Comparison of ENCODE assay signal across 11 mouse cellular contexts in genomic region chr11:59308625-59309024, GRCm38 (mm10). TPM values are rescaled to one million over a fixed set of nuclear protein-coding genes. Genes with fewer than 3 reads are reported as not detected.
DNase-seq lines count a peak whose midpoint lies in the region; ATAC-seq and TF ChIP-seq lines count a peak whose summit lies in the region.
"Had no signal": no experiment of that assay in that cellular context is flagged by ENCODE, and none has a peak within 500 bp of the region (broad histone marks: within the 10 kb centered on the region; RNA-seq: fewer than 3 reads in every experiment).

No protein-coding gene starts in this region.

- H3K4me2 ChIP-seq in kidney, embryonic 16.5 days (replicated peaks; ENCODE audit: low read depth, low read length) = peak overlapping the region; percentile 15; the same call in 1 of the 2 replicates
- H3K4me2 ChIP-seq in embryonic facial prominence, embryonic 15.5 days (replicated peaks) = peak overlapping the region; percentile 95
- peak overlapping the region; percentile 66 for H3K4me2 ChIP-seq in intestine, embryonic 14.5 days (ENCODE audit: low read length)
- H3K4me2 ChIP-seq in myocyte (ENCODE audit: low read depth) = peak overlapping the region; percentile 87
- H3K4me2 ChIP-seq: liver, embryonic 12.5 days had no signal

- H3K27ac ChIP-seq in kidney, embryonic 16.5 days (ENCODE audit: low read length) = peak overlapping the region; percentile 52; the same call in 1 of the 2 replicates
- peak overlapping the region; percentile 53 for H3K27ac ChIP-seq in embryonic facial prominence, embryonic 15.5 days (replicated peaks)
- H3K27ac ChIP-seq in intestine, embryonic 14.5 days (ENCODE audit: low read depth) = peak overlapping the region; percentile 54; the same call in 1 of the 2 replicates
- H3K27ac ChIP-seq: liver, embryonic 12.5 days had no signal

- H3K79me2 ChIP-seq in myocyte (ENCODE audit: control insufficient read depth, insufficient read depth) = no peaks in the 10 kb centered on the region

- H3K4me1 ChIP-seq in kidney, embryonic 16.5 days (ENCODE audit: insufficient read depth, low read length) = peaks cover 52% of the 10 kb centered on the region
- peaks cover 78% of the 10 kb centered on the region for H3K4me1 ChIP-seq in embryonic facial prominence, embryonic 15.5 days
- H3K4me1 ChIP-seq in intestine, embryonic 14.5 days (replicated peaks; ENCODE audit: control insufficient read depth, insufficient read depth, low read length) = peaks cover 41% of the 10 kb centered on the region

- ATAC-seq in kidney, embryonic 16.5 days (ENCODE audit: low FRiP score, low TSS enrichment) = no peak
- ATAC-seq in embryonic facial prominence, embryonic 15.5 days (ENCODE audit: insufficient number of reproducible peaks, low FRiP score, low TSS enrichment, low read depth) = no peak
- ATAC-seq in intestine, embryonic 14.5 days (replicated peaks; ENCODE audit: low FRiP score, low TSS enrichment, low read depth) = no peak
- ATAC-seq: liver, embryonic 12.5 days had no signal

- no peak for TF ChIP-seq POLR2A in myocyte (IDR thresholded peaks at IDR 0.05; ENCODE audit: insufficient read length, low read depth)

- H3K36me3 ChIP-seq in kidney, embryonic 16.5 days (ENCODE audit: insufficient read depth, low read length) = no peaks in the 10 kb centered on the region
- H3K36me3 ChIP-seq in embryonic facial prominence, embryonic 15.5 days = no peaks in the 10 kb centered on the region
- no peaks in the 10 kb centered on the region for H3K36me3 ChIP-seq in intestine, embryonic 14.5 days (ENCODE audit: control insufficient read depth, insufficient read depth, low read length)
- H3K36me3 ChIP-seq in myocyte (ENCODE audit: control insufficient read depth, insufficient read depth) = no peaks in the 10 kb centered on the region
- H3K36me3 ChIP-seq: liver, embryonic 12.5 days had no signal

- no peaks in the 10 kb centered on the region for H3K9me3 ChIP-seq in kidney, embryonic 16.5 days (ENCODE audit: low read length)
- H3K9me3 ChIP-seq in embryonic facial prominence, embryonic 15.5 days (replicated peaks) = no peaks in the 10 kb centered on the region
- H3K9me3 ChIP-seq in intestine, embryonic 14.5 days (ENCODE audit: control insufficient read depth, low read length) = no peaks in the 10 kb centered on the region
- H3K9me3 ChIP-seq: liver, embryonic 12.5 days had no signal

- DNase-seq in kidney, adult 9 months = no peak
- DNase-seq in intestine, embryonic 14.5 days (ENCODE audit: low spot score) = no peak
- no peak for DNase-seq in frontal cortex, postnatal 25 days (ENCODE audit: low spot score in 2 of 2)
- no peak for DNase-seq in MN1 (ENCODE audit: low spot score)
- DNase-seq in right cerebral cortex, adult 18-20 months = no peak
- DNase-seq: kidney, adult 11 months had no signal

- 35% methylated on average over 6 of the region's 6 CpGs for WGBS in kidney, embryonic 16.5 days
- WGBS in embryonic facial prominence, embryonic 15.5 days = 37% methylated on average over 6 of the region's 6 CpGs
- 47% methylated on average over 6 of the region's 6 CpGs for WGBS in intestine, embryonic 14.5 days

- H3K27me3 ChIP-seq in kidney, embryonic 16.5 days (ENCODE audit: insufficient read depth, low read length) = peaks cover 50% of the 10 kb centered on the region
- H3K27me3 ChIP-seq in embryonic facial prominence, embryonic 15.5 days = peaks cover 43% of the 10 kb centered on the region
- peaks cover 43% of the 10 kb centered on the region for H3K27me3 ChIP-seq in intestine, embryonic 14.5 days (replicated peaks; ENCODE audit: control insufficient read depth, insufficient read depth, low read length)
- H3K27me3 ChIP-seq in myocyte (ENCODE audit: control insufficient read depth, insufficient read depth, insufficient read length) = no peaks in the 10 kb centered on the region

- no peak overlapping the region for H3ac ChIP-seq in myocyte (ENCODE audit: control insufficient read depth, insufficient read length)

- H3K9ac ChIP-seq in kidney, embryonic 16.5 days (replicated peaks; ENCODE audit: low read length) = no peak overlapping the region
- no peak overlapping the region for H3K9ac ChIP-seq in embryonic facial prominence, embryonic 15.5 days
- H3K9ac ChIP-seq in intestine, embryonic 14.5 days (ENCODE audit: low read length) = 0 out of 2 replicates have a peak overlapping the region, but pooled peaks have one; percentile 13
- H3K9ac ChIP-seq: liver, embryonic 12.5 days had no signal

- no peak overlapping the region for H3K4me3 ChIP-seq in kidney, embryonic 16.5 days (ENCODE audit: low read length)
- peak overlapping the region; percentile 72 for H3K4me3 ChIP-seq in embryonic facial prominence, embryonic 15.5 days (replicated peaks)
- H3K4me3 ChIP-seq in intestine, embryonic 14.5 days (ENCODE audit: low read depth, low read length) = no peak overlapping the region
- peak overlapping the region; percentile 36 for H3K4me3 ChIP-seq in myocyte
- H3K4me3 ChIP-seq: liver, embryonic 12.5 days had no signal

TF ChIP-seq in myocyte, 11 proteins besides CTCF, POLR2A, EP300 and RAD21:
- no peak for TF ChIP-seq E2F4 (IDR thresholded peaks at IDR 0.05; ENCODE audit: insufficient read depth)

RNA-seq across cellular contexts. Expression of gene Wnt9a, which starts 1.9 kb away (rescaled TPM):
- 1.6 and 1.8 TPM in 2 replicates for polyA plus RNA-seq in kidney, embryonic 16.5 days (2015; fragmentation: Nextera tagmentation; extraction: Ambion mirVana)
- polyA plus RNA-seq in embryonic facial prominence, embryonic 15.5 days (2015; fragmentation: Nextera tagmentation; extraction: Ambion mirVana) = 7.0 and 8.5 TPM in 2 replicates
- 2.5 TPM in 2 replicates for polyA plus RNA-seq in intestine, embryonic 14.5 days (2014; fragmentation: Nextera tagmentation; extraction: Ambion mirVana)
- polyA plus RNA-seq in myocyte (2012; fragmentation: generic; extraction: Trizol) = 11.6 TPM

RNA-seq across cellular contexts. Expression of gene Wnt3a, which starts 18.1 kb away (rescaled TPM):
- polyA plus RNA-seq in kidney, embryonic 16.5 days (2015; fragmentation: Nextera tagmentation; extraction: Ambion mirVana) = not detected in 2 replicates
- polyA plus RNA-seq in embryonic facial prominence, embryonic 15.5 days (2015; fragmentation: Nextera tagmentation; extraction: Ambion mirVana) = 2.5 and 3.4 TPM in 2 replicates
- not detected in 2 replicates for polyA plus RNA-seq in intestine, embryonic 14.5 days (2014; fragmentation: Nextera tagmentation; extraction: Ambion mirVana)
- polyA plus RNA-seq in myocyte (2012; fragmentation: generic; extraction: Trizol) = not detected
- polyA plus RNA-seq: liver, embryonic 12.5 days; small intestine, adult 2 months had no signal

Comparison
In these comparisons a context has a peak if more than half of its experiments do, and no peak if none do; other contexts are left out.
1. H3K4me2 ChIP-seq: peak in every context shown above with its lines; median percentile 95 in embryonic facial prominence, embryonic 15.5 days; 87 in myocyte; 66 in intestine, embryonic 14.5 days; 15 in kidney, embryonic 16.5 days.
2. H3K4me3 ChIP-seq: peak in embryonic facial prominence, embryonic 15.5 days (single experiment) and myocyte (single experiment); none in kidney, embryonic 16.5 days (single experiment) and intestine, embryonic 14.5 days (single experiment).
3. Peak in every context shown above with its lines, with median percentiles within 50 percentile points of each other: H3K27ac ChIP-seq.